Mouse (Mus musculus): ENCODE results near the gene Rbp3. TPM values are rescaled to one million over a fixed set of nuclear protein-coding genes. Genes with fewer than 3 reads are reported as not detected.

Rbp3 gene
- not detected for total RNA-seq (2021)
- long read RNA-seq, experiment 1, result 0 reads
- long read RNA-seq, experiment 2, result 0 reads

- DNase-seq, result no peak
- intact Hi-C loops (cut with DNase I), result no loop called here
Observed at GRCm38 (mm10) chr14:33953761-33954160, at the start of gene Rbp3. Rbp3 (plus strand) TSS chr14:33954003.

GRCm38 (mm10) chr14:33904851-33905250, 49.0 kb upstream of the Rbp3 start:
- no peak for DNase-seq
- intact Hi-C loops (cut with DNase I), result no loop called here

DNA sequence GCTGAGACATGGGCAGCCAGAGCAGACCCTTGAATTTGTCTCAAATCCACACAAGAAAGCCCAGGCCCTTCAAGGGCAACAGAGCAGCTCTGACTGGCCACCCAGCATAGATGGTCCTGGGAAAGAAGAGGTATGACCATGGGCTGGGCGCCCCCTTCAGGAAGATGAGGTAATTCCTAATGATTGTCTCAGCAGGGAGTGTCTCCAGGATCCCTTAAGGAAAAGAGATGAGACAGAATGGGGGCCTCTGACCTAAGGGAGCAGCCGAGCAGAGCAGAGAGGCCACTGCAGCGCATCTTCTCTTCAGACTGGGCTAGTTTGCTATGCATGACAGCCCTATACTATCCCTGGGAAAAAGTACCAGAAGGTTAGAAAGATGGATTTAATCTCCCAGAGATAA, 40.1 kb upstream of the Rbp3 start:
- intact Hi-C loops (cut with DNase I), result no loop called here

DNA sequence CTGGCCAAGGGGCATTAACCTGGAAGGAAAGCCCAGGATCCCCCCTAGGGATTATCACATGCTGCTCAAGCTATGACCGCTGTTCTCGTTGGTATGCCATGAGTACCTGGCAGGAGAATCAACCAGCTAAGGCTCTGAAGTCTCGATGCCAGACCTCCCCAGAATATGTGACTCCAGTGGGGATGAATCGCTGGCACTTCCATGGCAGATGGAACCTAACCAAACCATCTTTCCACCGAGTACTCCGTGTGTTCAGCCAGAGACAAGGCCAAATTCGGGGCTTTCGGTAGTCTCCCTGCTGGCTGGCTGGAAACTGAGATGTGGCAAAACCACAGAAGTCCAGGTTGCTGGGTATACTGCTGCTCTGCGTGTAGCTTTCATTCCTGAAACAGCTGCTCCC, 39.6 kb upstream of the Rbp3 start:
- DNase-seq, result no peak
- intact Hi-C loops (cut with DNase I), result no loop called here

More for the DNA sequence above, 40.1 kb upstream of the Rbp3 start:
- peak; percentile 65 to 78 for DNase-seq

DNA sequence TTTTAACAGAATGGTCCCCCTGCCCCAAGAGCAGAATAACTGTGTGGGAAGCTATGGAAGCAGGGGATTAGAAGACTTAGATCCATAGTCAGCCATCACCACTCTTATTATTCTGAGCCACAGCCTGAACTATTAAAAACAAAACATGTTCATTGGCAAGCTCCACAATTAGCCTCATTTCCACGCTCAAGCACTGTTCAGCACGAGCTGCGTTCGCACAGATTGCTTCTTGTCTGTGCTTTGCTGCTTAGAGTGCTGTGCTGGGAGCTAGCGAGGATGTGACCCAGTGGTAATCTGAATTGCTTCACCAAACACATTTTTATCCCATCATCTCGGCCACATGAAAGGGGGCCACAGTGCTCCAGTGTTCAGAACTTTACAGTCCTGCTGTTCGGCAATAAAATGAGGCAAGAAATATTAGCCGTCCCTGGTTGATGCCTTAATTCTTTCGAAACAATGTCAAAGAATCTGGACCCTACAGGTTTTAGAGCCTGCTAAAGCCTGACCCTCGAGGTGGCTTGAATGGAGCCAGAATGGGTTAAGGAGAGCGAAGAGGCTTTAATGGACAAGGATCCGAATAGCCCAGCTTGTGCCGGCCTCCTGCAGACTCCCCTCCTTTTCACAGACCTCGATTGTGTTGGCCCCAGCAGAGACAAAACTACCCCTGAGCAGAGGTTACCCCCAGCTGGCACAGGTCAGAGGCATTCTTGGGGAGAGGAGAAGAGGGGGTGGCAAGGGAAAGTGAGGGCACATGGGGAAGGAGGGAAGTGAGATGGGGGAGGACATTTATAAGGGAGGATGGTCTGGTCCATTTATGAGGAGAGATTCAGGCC, 32.9 kb upstream of the Rbp3 start:
- intact Hi-C loops (cut with DNase I), result no loop called here
- DNase-seq, result no peak

DNA sequence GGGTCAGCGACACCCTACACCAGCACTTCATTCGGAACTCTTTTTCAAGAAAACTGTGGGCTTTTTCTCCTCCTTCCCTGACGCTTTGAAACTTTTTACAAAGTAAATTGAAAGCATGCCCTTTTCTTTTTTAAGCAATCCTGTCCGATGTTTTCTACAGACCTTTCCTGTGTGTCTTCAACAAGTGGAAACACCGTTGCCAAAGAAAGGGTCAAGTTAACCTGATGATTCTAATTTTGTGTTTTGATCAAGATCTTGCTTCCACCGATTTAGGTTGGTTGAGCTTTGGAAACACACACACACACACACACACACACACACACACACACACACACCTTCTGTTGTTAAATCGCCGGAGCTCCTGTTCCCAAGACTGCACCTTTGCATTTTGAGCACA, 31.0 kb upstream of the Rbp3 start:
- intact Hi-C loops (cut with DNase I), result no loop called here
- DNase-seq, result no peak

- intact Hi-C loops (cut with DNase I), result no loop called here
- peak; percentile 43 to 53 for DNase-seq
Observed at GRCm38 (mm10) chr14:33923168-33924070, 30.4 kb upstream of the Rbp3 start, which contains the start of gene Gdf10. Gdf10 (plus strand) TSS chr14:33923587.

DNA sequence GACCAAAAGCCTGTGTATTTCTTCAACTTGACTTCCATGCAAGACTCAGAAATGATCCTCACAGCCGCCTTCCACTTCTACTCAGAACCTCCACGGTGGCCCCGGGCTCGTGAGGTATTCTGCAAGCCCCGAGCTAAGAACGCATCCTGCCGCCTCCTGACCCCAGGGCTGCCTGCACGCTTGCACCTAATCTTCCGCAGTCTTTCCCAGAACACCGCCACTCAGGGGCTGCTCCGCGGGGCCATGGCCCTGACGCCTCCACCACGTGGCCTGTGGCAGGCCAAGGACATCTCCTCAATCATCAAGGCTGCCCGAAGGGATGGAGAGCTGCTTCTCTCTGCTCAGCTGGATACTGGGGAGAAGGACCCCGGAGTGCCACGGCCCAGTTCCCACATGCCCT, 21.9 kb upstream of the Rbp3 start:
- intact Hi-C loops (cut with DNase I), result loop anchor here (2.0 kb wide), 1 partner anchor 259 kb away; no protein-coding TSS in a partner anchor
- DNase-seq, result no peak

DNA sequence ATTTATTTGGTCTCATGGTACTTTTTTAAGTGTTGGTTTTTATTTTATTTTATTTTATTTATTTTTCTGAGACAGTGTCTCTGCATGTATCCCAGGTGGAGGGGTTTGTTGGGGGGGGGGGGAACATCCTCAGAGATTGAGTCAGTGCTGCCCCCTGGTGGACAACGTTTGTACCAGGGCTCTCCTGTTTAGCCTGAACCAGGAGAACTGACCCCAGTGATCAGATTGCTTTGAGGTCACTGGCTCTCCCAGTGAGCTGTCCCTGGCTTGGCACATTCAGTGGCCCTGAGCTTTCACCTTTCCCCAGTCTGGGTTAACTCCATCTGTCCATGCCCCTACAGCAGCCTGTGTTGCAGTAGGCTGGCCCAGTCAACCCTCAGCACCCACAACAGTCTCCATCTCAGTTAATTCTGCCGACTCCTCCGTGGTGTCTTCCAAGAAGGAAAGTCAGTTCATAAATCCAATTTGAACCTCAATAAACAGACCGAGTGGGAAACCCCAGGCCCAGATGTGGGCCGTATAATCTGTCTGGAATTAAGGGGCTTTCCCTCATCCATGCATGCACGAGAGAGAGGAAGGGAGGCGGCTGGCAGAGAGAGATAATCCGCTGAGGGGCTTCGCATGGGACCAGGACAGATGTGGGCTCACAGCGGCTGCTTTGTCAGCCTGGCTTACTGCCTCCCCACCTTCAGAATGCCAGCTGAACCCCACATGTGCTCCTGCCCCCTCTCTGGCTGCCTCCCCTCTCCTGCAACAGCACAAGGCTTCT, 20.7 kb upstream of the Rbp3 start:
- peak; percentile 75 to 82 for DNase-seq
- intact Hi-C loops (cut with DNase I), result loop anchor here (1.0 to 2.0 kb wide), 2 partner anchors 238 to 260 kb away; no protein-coding TSS in a partner anchor

- peak; percentile 59 to 68 for DNase-seq
- intact Hi-C loops (cut with DNase I), result loop anchor here (1.0 to 2.0 kb wide), 3 partner anchors 239 to 301 kb away; no protein-coding TSS in a partner anchor
Observed at GRCm38 (mm10) chr14:33933778-33934317, 20.0 kb upstream of the Rbp3 start.

- DNase-seq, result peak; percentile 64 to 76
- intact Hi-C loops (cut with DNase I), result loop anchor here (1.0 kb wide), 1 partner anchor 264 kb away; no protein-coding TSS in a partner anchor
Observed at GRCm38 (mm10) chr14:33939117-33939516, 14.7 kb upstream of the Rbp3 start.

DNA sequence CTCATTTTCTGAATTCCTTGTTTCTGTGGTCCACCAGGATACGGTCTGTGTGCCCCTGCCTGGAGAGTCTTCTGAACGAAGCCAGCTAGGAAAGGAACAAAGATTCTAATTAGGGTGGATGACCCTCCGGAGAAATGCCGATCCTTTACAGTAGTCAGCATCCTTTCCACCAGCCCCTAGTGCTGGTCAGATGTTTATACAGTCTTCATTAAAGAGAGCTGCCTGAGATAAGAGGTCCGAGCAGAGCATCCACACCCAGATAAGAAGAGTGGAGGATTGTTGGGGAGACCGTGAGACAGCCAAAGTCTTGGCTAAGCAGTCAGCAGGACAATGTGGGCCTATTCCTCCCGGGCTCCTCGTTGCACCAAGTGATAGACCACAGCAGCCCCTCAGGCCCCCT, 13.1 kb upstream of the Rbp3 start, which contains the start of gene Gdf2:
Gdf2 (plus strand) TSS at position 301 of the 400 bp plus-strand sequence.
- DNase-seq, result no peak
- intact Hi-C loops (cut with DNase I), result no loop called here

- intact Hi-C loops (cut with DNase I), result no loop called here
- no peak for DNase-seq
Observed at GRCm38 (mm10) chr14:33942222-33942621, 11.6 kb upstream of the Rbp3 start.

DNA sequence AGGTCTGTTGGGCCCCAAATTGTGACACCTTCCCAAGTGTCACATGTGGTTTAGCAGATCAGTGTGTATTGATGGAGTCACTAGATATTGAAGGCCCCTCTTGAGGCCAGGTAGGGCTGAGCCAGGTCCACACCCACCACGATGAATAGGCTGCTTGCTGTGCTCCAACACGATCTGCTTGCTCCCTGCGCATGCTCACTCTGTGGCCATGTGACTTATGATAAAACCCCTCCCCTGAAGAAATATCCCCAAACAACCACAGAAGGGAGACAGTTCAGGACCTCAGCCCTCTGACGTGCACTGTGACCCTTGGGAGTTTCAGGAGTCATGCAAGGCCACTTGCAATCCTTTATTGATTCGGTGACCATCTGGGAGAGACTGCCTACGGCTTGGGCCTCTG, 7.7 kb upstream of the Rbp3 start:
- no peak for DNase-seq
- intact Hi-C loops (cut with DNase I), result no loop called here

GRCm38 (mm10) chr14:33952233-33952981, 1.4 kb upstream of the Rbp3 start:
- DNase-seq, result no peak
- intact Hi-C loops (cut with DNase I), result no loop called here

GRCm38 (mm10) chr14:33956055-33956454, 2.3 kb downstream of the Rbp3 start:
- intact Hi-C loops (cut with DNase I), result loop anchor here (5.0 kb wide), 2 partner anchors 146 to 281 kb away; partner anchors contain the start of gene A630023A22Rik
- no peak for DNase-seq

GRCm38 (mm10) chr14:33958186-33958585, 4.4 kb downstream of the Rbp3 start:
- intact Hi-C loops (cut with DNase I), result loop anchor here (5.0 kb wide), 2 partner anchors 144 to 279 kb away; partner anchors contain the start of gene A630023A22Rik

GRCm38 (mm10) chr14:33958841-33959240, 5.0 kb downstream of the Rbp3 start:
- intact Hi-C loops (cut with DNase I), result loop anchor here (5.0 kb wide), 2 partner anchors 143 to 278 kb away; partner anchors contain the start of gene A630023A22Rik
- no peak for DNase-seq

More at GRCm38 (mm10) chr14:33958186-33958585, 4.4 kb downstream of the Rbp3 start:
- DNase-seq, result no peak

- peak; percentile 36 to 68 for DNase-seq
- intact Hi-C loops (cut with DNase I), result loop anchor here (5.0 kb wide), 2 partner anchors 143 to 278 kb away; partner anchors contain the start of gene A630023A22Rik
Observed at GRCm38 (mm10) chr14:33959341-33959740, 5.5 kb downstream of the Rbp3 start.
